Mouse (Mus musculus) inflammation-experienced regulatory T-cells, adult 6 months (primary cell): ENCODE measurements around the gene Usp5. TPM values are rescaled to one million over a fixed set of nuclear protein-coding genes. Genes with fewer than 3 reads are reported as not detected.

Experiments
- ATAC-seq: one replicate; pipeline ENCODE4 v1.8.0; 2017
- polyA plus RNA-seq, 3 experiments: library from polyadenylated mRNA; unstranded; fragments of 100-300 nt; shearing (Covaris generic); gene quantifications; one replicate each; pipeline ENCODE4 v1.2.1; 2017

The Usp5 gene
- polyA plus RNA-seq, 3 experiments from 2014 or later = 69.1 to 81.5 (median 73.8) TPM

- ATAC-seq = no peak
These were observed 48.4 kb downstream of the Usp5 start for GRCm38 (mm10) chr6:124780917-124781316.

DNA sequence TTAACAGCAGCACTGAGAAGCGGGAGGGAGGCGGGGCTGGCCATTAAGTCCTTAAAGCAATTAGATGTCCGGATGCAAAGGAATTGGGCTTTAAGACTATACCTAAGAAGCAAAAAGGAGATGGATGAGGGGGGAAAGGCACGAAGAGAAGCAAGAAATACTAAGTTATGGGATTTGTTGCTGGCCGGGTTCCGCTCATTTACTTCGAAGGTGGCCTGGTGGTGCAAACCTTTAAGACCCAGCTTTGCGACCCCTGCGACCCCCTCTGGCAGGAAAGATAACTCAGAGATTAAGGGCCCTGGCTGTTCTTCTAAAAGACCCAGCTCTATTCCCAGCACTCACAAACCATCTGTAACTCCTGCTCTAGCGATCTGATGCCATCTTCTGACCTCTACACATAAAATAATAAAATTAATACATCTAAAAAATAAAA is 49.3 kb downstream of the Usp5 start:
- peak; percentile 19 for ATAC-seq

DNA sequence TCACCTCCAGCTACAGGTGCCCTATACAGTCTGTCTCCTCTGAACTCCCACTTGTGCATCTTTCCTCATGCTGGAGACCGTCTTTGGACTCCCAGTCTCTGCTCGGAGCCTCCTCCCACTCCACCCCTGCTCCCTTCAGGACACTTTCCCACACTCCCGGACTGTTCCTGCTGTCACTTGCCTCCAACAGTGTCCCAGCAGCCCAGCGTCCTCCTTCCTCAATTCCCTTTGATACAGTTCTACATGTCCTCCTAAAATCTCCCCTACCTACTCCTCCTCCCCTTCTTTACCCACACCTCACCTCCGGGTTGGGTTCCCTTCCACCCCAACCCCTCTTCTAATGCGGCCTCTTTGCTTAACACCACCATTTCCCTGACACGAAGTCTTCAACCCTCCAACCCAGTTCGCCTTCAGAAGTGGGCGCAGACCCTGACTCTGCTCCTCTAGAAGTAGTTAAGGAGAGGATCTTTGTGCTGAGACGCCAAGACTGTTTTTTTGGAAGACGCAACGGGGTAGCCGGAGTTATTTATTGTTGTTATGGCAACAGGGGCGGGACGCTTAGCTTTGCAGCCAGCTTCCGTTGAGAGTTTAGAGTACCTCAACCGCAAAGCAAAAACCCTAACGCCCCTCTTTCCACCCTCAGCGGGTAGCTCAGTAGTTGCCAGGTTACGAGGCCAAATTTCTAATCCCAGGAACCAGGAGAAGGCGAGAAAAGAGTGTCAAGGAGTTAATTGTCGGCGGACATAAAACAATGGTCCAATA is 49.9 kb downstream of the Usp5 start, which contains the start of gene Lrrc23:
Lrrc23 (minus strand) TSS at position 506 of the 762 bp plus-strand sequence.
- peak; percentile 90 for ATAC-seq

GRCm38 (mm10) chr6:124770511-124770910 is 58.8 kb downstream of the Usp5 start:
- ATAC-seq = no peak

GRCm38 (mm10) chr6:124770013-124770412 is 59.3 kb downstream of the Usp5 start:
- ATAC-seq = no peak

GRCm38 (mm10) chr6:124769101-124769765 is 60.1 kb downstream of the Usp5 start, which contains the start of gene Eno2:
Gene Eno2, minus strand, starts transcription at chr6:124769673.
- ATAC-seq = peak; percentile 77

DNA sequence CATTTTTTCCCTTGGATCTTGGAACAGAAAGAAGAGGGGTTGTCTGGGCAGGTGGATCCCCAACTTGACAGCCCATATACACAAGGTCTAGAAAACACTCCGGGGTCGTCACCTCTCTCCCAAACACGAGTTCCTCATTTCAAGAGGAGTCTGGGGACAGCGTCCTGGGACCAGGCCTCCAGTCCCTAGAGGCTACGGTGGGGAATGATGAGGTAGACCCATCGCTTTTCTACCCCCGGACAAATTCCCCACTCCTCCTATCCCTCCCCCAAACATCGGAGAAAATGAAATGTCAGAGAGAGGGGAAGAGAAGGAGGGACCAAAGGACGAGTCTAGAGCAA is 60.6 kb downstream of the Usp5 start:
- no peak for ATAC-seq

- peak; percentile 26 for ATAC-seq
These were observed 61.2 kb downstream of the Usp5 start for GRCm38 (mm10) chr6:124767920-124768703.

DNA sequence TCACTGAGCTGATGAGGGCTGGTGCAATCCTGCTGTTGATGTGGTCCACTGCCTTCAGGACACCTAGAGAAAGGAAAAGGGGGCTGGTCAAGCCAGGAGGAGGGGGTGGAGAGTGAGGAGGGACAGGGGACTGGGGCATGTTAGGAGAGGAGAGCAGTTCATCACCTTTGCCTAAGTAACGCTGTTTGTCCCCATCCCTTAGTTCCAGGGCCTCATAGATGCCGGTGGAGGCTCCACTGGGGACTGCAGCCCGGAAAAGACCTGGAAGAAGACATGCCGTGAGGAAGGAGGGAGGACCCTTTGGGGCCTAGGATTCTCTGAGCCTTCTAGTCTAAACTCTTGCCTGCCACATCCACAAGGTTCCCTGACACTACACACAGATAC is 61.8 kb downstream of the Usp5 start:
- no peak for ATAC-seq

- no peak for ATAC-seq
These were observed 63.3 kb downstream of the Usp5 start for GRCm38 (mm10) chr6:124765951-124766350.

Other genes starting within 250 kb of the Usp5 start
- not detected for gene C1s2, start 193.4 kb downstream of the Usp5 start, polyA plus RNA-seq
- 10 to 100 TPM; 20.3 to 27.2 (median 24.9) TPM for gene Lpcat3, start 166.5 kb downstream of the Usp5 start, polyA plus RNA-seq
- gene Emg1, start 117.3 kb downstream of the Usp5 start, polyA plus RNA-seq = 100 to 1,000 TPM; 373 to 490 (median 480) TPM
- gene Phb2, start 117.1 kb downstream of the Usp5 start, polyA plus RNA-seq = 10 to 100 TPM; 60.8 to 70.7 (median 70.0) TPM
- gene Ptpn6, start 90.8 kb downstream of the Usp5 start, polyA plus RNA-seq = 100 to 1,000 TPM; 143 to 191 (median 176) TPM
- 100 to 1,000 TPM; 415 to 626 (median 536) TPM for gene Grcc10, start 88.1 kb downstream of the Usp5 start, polyA plus RNA-seq
- not detected for gene Gm45234, start 73.5 kb downstream of the Usp5 start, polyA plus RNA-seq
- gene Atn1, start 73.0 kb downstream of the Usp5 start, polyA plus RNA-seq = 1 to 10 TPM; 4.8 to 5.4 (median 5.2) TPM
- 10 to 100 TPM in 2 of 3 experiments, 1 to 10 TPM in 1; 3.5 to 23.1 (median 12.8) TPM for gene Eno2, start 59.8 kb downstream of the Usp5 start, polyA plus RNA-seq
- gene Lrrc23, start 49.8 kb downstream of the Usp5 start, polyA plus RNA-seq = 1 to 10 TPM; 1.5 to 4.2 (median 3.4) TPM
- 1 to 10 TPM; 1.5 to 3.2 (median 2.1) TPM for gene Spsb2, start 20.8 kb downstream of the Usp5 start, polyA plus RNA-seq
- gene Tpi1, start 15.2 kb downstream of the Usp5 start, polyA plus RNA-seq = 10 to 100 TPM; 77.6 to 91.2 (median 82.5) TPM
- 100 to 1,000 TPM in 1 of 3 experiments, 10 to 100 TPM in 1, 1 to 10 TPM in 1; 7.6 to 142 (median 17.9) TPM for gene Cdca3, start 63 bp upstream of the Usp5 start, polyA plus RNA-seq
- under 1 TPM in 2 of 3 experiments, not detected in 1; 0.44 to 0.48 TPM for gene Gnb3, start 10.8 kb upstream of the Usp5 start, polyA plus RNA-seq
- gene P3h3, start 28.3 kb upstream of the Usp5 start, polyA plus RNA-seq = under 1 TPM in 2 of 3 experiments, not detected in 1; 0.30 to 0.36 TPM
- under 1 TPM in 2 of 3 experiments, not detected in 1; 0.16 to 0.19 TPM for gene Gpr162, start 34.5 kb upstream of the Usp5 start, polyA plus RNA-seq
- gene Cd4, start 58.7 kb upstream of the Usp5 start, polyA plus RNA-seq = 100 to 1,000 TPM; 319 to 446 (median 407) TPM
- gene Lag3, start 82.2 kb upstream of the Usp5 start, polyA plus RNA-seq = 10 to 100 TPM; 30.8 to 40.1 (median 38.3) TPM
- 10 to 100 TPM in 2 of 3 experiments, 1 to 10 TPM in 1; 9.5 to 15.5 (median 12.1) TPM for gene Ptms, start 90.6 kb upstream of the Usp5 start, polyA plus RNA-seq
- gene Mlf2, start 101.9 kb upstream of the Usp5 start, polyA plus RNA-seq = 10 to 100 TPM; 35.6 to 70.5 (median 42.2) TPM
- gene Cops7a, start 136.1 kb upstream of the Usp5 start, polyA plus RNA-seq = 10 to 100 TPM; 36.7 to 65.7 (median 62.6) TPM
- under 1 TPM in 2 of 3 experiments, not detected in 1; 0.46 to 0.48 TPM for gene Pianp, start 167.2 kb upstream of the Usp5 start, polyA plus RNA-seq
- gene Zfp384, start 179.7 kb upstream of the Usp5 start, polyA plus RNA-seq = 1 to 10 TPM; 4.0 to 7.5 (median 4.0) TPM
- gene Ing4, start 210.3 kb upstream of the Usp5 start, polyA plus RNA-seq = 10 to 100 TPM; 39.9 to 61.7 (median 46.2) TPM
- 10 to 100 TPM in 2 of 3 experiments, 1 to 10 TPM in 1; 5.6 to 23.2 (median 17.7) TPM for gene Acrbp, start 220.2 kb upstream of the Usp5 start, polyA plus RNA-seq
- 10 to 100 TPM; 10.4 to 19.3 (median 12.1) TPM for gene Lpar5, start 238.4 kb upstream of the Usp5 start, polyA plus RNA-seq